Mouse (Mus musculus) hindbrain, embryonic 16.5 days (tissue): ENCODE data around the gene Zfp827. TPM values are rescaled to one million over a fixed set of nuclear protein-coding genes. Genes with fewer than 3 reads are reported as not detected.

Experiments
- ATAC-seq: fragments of 200-750 bp; cut with Nextera tagmentation; 2 replicates; pipeline ENCODE4 v1.8.0; 2017; ENCODE audit warnings: moderate TSS enrichment, moderate library complexity
- H3K27ac ChIP-seq: fragments of 300-500 bp; sonication (generic); 2 replicates; pipeline ENCODE4 v1.5.1; 2014; ENCODE audit warnings: low read depth, mild to moderate bottlenecking, control low read depth, low read length, moderate library complexity
- H3K27me3 ChIP-seq: fragments of 300-500 bp; sonication (generic); replicated peaks from 2 replicates; pipeline ENCODE4 v1.6.1; 2014; ENCODE audit warnings: low read length; ENCODE audit not compliant: control insufficient read depth, insufficient read depth
- H3K36me3 ChIP-seq: fragments of 300-500 bp; sonication (generic); 2 replicates; pipeline ENCODE4 v1.6.1; 2014; ENCODE audit warnings: mild to moderate bottlenecking, low read length, moderate library complexity, mixed read lengths; ENCODE audit not compliant: control insufficient read depth, insufficient read depth
- H3K4me1 ChIP-seq: fragments of 300-500 bp; sonication (generic); 2 replicates; pipeline ENCODE4 v1.6.1; 2014; ENCODE audit warnings: low read depth, low read length; ENCODE audit not compliant: control insufficient read depth, insufficient read depth
- H3K4me2 ChIP-seq: fragments of 300-500 bp; sonication (generic); 2 replicates; pipeline ENCODE4 v1.6.1; 2014; ENCODE audit warnings: mild to moderate bottlenecking, low read length, control low read depth, moderate library complexity
- H3K4me3 ChIP-seq: fragments of 300-500 bp; sonication (generic); 2 replicates; pipeline ENCODE4 v1.5.1; 2014; ENCODE audit warnings: mild to moderate bottlenecking, low read length, control low read depth, moderate library complexity
- H3K9ac ChIP-seq: fragments of 300-500 bp; sonication (generic); 2 replicates; pipeline ENCODE4 v1.6.1; 2014; ENCODE audit warnings: low read depth, mild to moderate bottlenecking, control low read depth, low read length, moderate library complexity
- H3K9me3 ChIP-seq: fragments of 300-500 bp; sonication (generic); 2 replicates; pipeline ENCODE4 v1.6.1; 2014; ENCODE audit warnings: mild to moderate bottlenecking, low read length, moderate library complexity; ENCODE audit not compliant: control insufficient read depth
- WGBS: fragments of 180-500 bp; shearing (Covaris S2); extraction: QIAGEN DNeasy Blood & Tissue Kit; methylation state at CpG from one replicate; pipeline ENCODE4 v1.1.7; 2014; 5-methylcytosine and 5-hydroxymethylcytosine counted together
- polyA plus RNA-seq: library from polyadenylated mRNA; unstranded; fragments of >200 nt; fragmentation: Nextera tagmentation; extraction: Ambion mirVana; gene quantifications from 2 replicates; pipeline ENCODE4 v1.2.1, GENCODE M21; 2015

Gene Zfp827
- polyA plus RNA-seq, 1 experiment from 2014 or later, result 9.2 TPM

DNA sequence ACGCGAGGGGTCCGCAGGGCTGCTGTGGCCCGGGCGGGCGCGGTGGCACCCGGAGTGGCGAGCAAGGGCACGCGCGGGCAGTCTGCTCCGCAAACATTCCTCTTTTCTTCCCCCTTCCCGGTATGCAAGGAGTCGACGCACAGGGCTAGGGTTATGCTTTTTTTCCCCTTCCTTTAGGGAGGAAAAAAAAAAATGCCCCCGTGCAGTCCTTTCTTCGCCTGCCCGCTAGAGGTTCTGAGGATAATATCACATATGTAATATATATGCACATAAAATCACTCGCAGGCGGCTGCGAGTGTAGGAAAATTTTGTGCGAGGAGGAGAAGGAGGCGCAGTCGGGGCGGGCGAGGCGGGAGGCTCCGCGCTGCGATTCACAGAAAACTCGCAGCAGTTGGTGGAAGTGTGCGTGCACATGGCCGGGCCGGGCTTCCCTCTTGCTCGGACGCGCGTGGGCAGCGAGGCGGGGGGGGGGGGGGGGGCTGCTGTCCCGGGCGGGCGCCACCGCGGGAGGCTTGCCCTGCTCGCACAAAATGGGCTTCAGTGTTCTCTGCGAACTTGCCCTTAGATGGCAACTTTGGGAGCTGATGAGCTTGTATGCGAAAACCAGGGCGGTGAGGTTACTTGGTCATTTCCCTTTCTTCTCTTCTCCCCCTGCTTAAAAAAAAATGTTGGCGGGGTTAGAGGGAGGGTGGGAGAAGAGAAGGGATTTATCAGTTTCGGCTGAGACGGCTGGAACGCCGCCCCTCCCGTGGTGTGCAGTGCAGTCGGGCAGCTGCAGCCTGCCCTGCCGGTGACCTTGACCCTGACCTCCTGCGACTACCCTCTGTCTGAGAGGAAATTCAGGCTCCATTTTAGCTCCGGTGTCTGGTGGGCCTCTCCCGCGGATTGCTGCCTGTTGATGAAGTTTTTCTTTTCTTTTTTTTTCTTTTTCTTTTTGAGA, 2.4 kb downstream of the Zfp827 start:
- peak overlapping the region; percentile 83 for H3K4me3 ChIP-seq
- H3K27me3 ChIP-seq, result no peaks in the 10 kb centered on the region
- H3K9ac ChIP-seq, result peak overlapping the region; percentile 99
- no peaks in the 10 kb centered on the region for H3K9me3 ChIP-seq
- no peak; the same call in 1 of the 2 replicates for ATAC-seq
- no peaks in the 10 kb centered on the region for H3K36me3 ChIP-seq
- H3K27ac ChIP-seq, result peak overlapping the region; percentile 99
- H3K4me1 ChIP-seq, result peaks cover 14% of the 10 kb centered on the region
- WGBS, result under 1% methylated on average over 54 of the region's 62 CpGs
- peak overlapping the region; percentile 89 for H3K4me2 ChIP-seq

- no peak overlapping the region for H3K27ac ChIP-seq
- H3K36me3 ChIP-seq, result no peaks in the 10 kb centered on the region
- H3K9ac ChIP-seq, result no peak overlapping the region
- 0 out of 2 replicates have a peak, but pooled peaks cover 2% of the 10 kb centered on the region for H3K9me3 ChIP-seq
- 82% methylated on average over 7 of the region's 7 CpGs for WGBS
- peaks cover 5% of the 10 kb centered on the region; the same call in 1 of the 2 replicates for H3K4me1 ChIP-seq
- ATAC-seq, result peak; percentile 32; the same call in 1 of the 2 replicates
- H3K4me3 ChIP-seq, result no peak overlapping the region
- H3K27me3 ChIP-seq, result no peaks in the 10 kb centered on the region
- no peak overlapping the region for H3K4me2 ChIP-seq
Measured at GRCm38 (mm10) chr8:79037532-79037931, 9.3 kb downstream of the Zfp827 start.

GRCm38 (mm10) chr8:79037991-79038390, 9.8 kb downstream of the Zfp827 start:
- Histone ChIP-seq H3K9ac (no peak overlapping the region), H3K27me3 (no peaks in the 10 kb centered on the region), H3K4me1 (peaks cover 4% of the 10 kb centered on the region; the same call in 1 of the 2 replicates), H3K9me3 (0 out of 2 replicates have a peak, but pooled peaks cover 2% of the 10 kb centered on the region), H3K36me3 (no peaks in the 10 kb centered on the region), H3K27ac (no peak overlapping the region), H3K4me3 (no peak overlapping the region), H3K4me2 (no peak overlapping the region)
- ATAC-seq, result 0 out of 2 replicates have a peak, but pooled peaks have one; percentile 28
- 80% methylated on average over 7 of the region's 7 CpGs for WGBS

DNA sequence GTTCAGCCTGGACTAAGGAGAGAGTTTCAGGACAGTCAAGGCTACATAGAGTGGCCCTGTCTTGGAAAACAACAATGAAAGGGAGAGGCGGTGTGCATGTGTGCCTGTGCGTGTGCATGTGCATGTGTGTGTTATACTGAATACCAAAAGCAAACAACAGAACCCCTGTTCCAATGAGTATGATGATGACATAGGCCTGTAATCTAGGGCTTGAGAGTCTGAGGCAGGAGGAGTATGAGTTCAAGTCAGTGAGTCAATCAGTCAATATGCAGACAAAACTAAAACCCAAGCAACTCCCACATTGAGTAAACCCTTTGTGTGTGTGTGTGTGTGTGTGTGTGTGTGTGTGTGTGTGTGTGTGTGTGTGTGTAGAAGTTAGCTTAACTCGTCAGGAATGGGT, 13.2 kb downstream of the Zfp827 start:
- Histone ChIP-seq H3K27me3 (no peaks in the 10 kb centered on the region), H3K36me3 (no peaks in the 10 kb centered on the region), H3K9ac (no peak overlapping the region), H3K4me1 (no peaks in the 10 kb centered on the region), H3K4me3 (no peak overlapping the region), H3K4me2 (no peak overlapping the region), H3K27ac (no peak overlapping the region), H3K9me3 (0 out of 2 replicates have a peak, but pooled peaks cover 2% of the 10 kb centered on the region)
- no peak for ATAC-seq
- WGBS, result 88% methylated on average over 3 of the region's 3 CpGs

GRCm38 (mm10) chr8:79042252-79042651, 14.0 kb downstream of the Zfp827 start:
- 82% methylated on average over 3 of the region's 3 CpGs for WGBS
- no peak overlapping the region for H3K27ac ChIP-seq

DNA sequence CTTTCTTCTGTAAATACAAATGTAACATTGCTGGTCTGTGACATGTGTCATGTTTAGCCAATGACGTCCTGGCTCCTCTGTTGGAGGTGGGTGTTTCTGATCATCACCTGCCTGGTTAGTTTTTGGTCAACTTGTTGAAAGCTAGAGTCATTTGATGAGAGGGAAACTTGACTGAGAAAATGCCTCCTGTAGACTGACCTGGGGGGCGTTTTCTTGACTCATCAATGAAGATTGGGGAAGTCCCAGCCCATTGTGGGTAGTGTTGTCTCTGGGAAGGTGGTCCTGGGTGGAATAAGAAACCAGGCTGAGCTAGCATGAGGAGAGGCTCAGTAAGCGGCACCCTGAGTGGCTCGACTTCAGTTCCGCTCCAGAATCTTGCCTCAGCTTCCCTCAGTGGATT, 16.4 kb downstream of the Zfp827 start:
- H3K27me3 ChIP-seq, result no peaks in the 10 kb centered on the region
- no peak for ATAC-seq
- H3K4me1 ChIP-seq, result no peaks in the 10 kb centered on the region
- no peak overlapping the region for H3K9ac ChIP-seq
- H3K4me3 ChIP-seq, result no peak overlapping the region
- no peak overlapping the region for H3K27ac ChIP-seq
- H3K36me3 ChIP-seq, result no peaks in the 10 kb centered on the region
- 0 out of 2 replicates have a peak, but pooled peaks cover 2% of the 10 kb centered on the region for H3K9me3 ChIP-seq
- H3K4me2 ChIP-seq, result no peak overlapping the region
- WGBS, result 96% methylated on average over 5 of the region's 5 CpGs

More at GRCm38 (mm10) chr8:79042252-79042651, 14.0 kb downstream of the Zfp827 start:
- Histone ChIP-seq H3K27me3 (no peaks in the 10 kb centered on the region), H3K9me3 (0 out of 2 replicates have a peak, but pooled peaks cover 2% of the 10 kb centered on the region), H3K4me1 (no peaks in the 10 kb centered on the region), H3K9ac (no peak overlapping the region), H3K4me3 (no peak overlapping the region), H3K36me3 (no peaks in the 10 kb centered on the region), H3K4me2 (no peak overlapping the region)
- no peak for ATAC-seq

DNA sequence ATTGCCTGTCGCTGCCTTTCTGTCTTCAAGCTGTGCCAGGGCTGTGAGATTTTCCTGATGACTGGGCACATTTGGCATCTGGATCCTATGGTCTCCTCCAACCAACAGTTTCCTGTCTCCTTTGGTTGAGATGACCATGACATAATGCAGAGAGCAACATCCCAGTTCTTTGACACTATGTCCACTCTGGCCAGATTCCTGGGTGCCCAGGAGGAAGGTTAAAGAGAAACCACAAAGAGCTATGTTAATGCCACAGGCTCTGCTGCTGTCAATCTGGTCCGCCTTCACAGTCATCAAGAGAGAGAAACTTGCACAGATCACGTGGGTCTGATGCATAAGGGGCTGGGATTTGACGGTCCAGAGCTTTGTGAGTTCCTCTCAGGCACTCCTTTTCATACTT, 18.4 kb downstream of the Zfp827 start:
- no peak overlapping the region for H3K4me3 ChIP-seq
- H3K36me3 ChIP-seq, result no peaks in the 10 kb centered on the region
- no peak overlapping the region for H3K4me2 ChIP-seq
- H3K27me3 ChIP-seq, result no peaks in the 10 kb centered on the region
- 87% methylated on average over 4 of the region's 4 CpGs for WGBS
- no peak for ATAC-seq
- no peak overlapping the region for H3K27ac ChIP-seq
- H3K9me3 ChIP-seq, result no peaks in the 10 kb centered on the region
- H3K9ac ChIP-seq, result no peak overlapping the region
- H3K4me1 ChIP-seq, result no peaks in the 10 kb centered on the region

DNA sequence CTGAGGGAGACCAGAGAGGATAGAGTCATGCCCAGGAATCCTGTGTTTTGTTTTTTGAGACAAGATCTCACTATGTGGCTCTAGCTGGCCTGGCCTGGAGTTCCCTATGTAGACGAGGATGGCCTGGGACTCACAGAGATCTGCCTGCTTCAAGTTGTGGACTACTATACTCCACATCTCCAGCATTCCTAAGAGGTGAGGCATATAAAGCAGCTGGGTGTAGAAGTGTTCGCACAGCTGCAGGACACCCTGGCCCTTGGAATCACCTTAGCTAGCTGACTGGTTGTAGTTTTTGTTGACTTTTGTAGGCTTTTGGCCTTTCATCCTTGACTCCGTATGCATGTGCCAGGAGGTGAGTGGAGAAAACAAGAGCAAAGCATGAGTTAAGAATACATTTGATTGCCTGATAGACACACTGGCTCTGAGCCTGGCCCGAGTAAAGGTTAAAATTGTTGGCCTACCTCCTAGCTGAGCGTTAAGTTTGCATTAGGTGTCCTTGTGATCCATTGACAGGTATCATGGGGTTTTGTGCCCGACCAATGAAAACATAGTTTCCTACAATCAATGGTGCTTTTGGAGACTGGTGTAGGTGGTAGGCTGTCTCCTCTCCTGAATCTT, 20.3 kb downstream of the Zfp827 start:
- H3K9ac ChIP-seq, result no peak overlapping the region
- WGBS, result 89% methylated on average over 6 of the region's 6 CpGs
- no peak for ATAC-seq

GRCm38 (mm10) chr8:79054222-79054621, 26.0 kb downstream of the Zfp827 start:
- no peak overlapping the region for H3K27ac ChIP-seq
- H3K4me1 ChIP-seq, result no peaks in the 10 kb centered on the region
- no peaks in the 10 kb centered on the region for H3K36me3 ChIP-seq
- H3K9ac ChIP-seq, result no peak overlapping the region
- H3K4me3 ChIP-seq, result no peak overlapping the region
- no peak for ATAC-seq
- no peaks in the 10 kb centered on the region for H3K9me3 ChIP-seq
- whole genome bisulfite sequencing, result 89% methylated on average over 6 of the region's 6 CpGs
- no peaks in the 10 kb centered on the region for H3K27me3 ChIP-seq
- no peak overlapping the region for H3K4me2 ChIP-seq

More for the DNA sequence above, 20.3 kb downstream of the Zfp827 start:
- Histone ChIP-seq H3K4me1 (no peaks in the 10 kb centered on the region), H3K9me3 (no peaks in the 10 kb centered on the region), H3K27ac (no peak overlapping the region), H3K27me3 (no peaks in the 10 kb centered on the region), H3K36me3 (no peaks in the 10 kb centered on the region), H3K4me2 (no peak overlapping the region), H3K4me3 (no peak overlapping the region)
